Mouse (Mus musculus) testis, adult 2 months (tissue): ENCODE measurements at regions not wholly inside any gene's neighbourhood (a gene's known extent, or its start where the extent isn't known, plus 50 kb on each side); places are given as distances from the start of the nearest gene placed in this dataset.

Source experiments
- H3K27ac ChIP-seq: fragments of 200-500 bp; 2 replicates; pipeline ENCODE4 v1.5.1; 2012; ENCODE audit warnings: low read depth, low read length; ENCODE audit not compliant: control insufficient read depth, insufficient read depth
- H3K27me3 ChIP-seq: fragments of 200-500 bp; 2 replicates; pipeline ENCODE4 v1.6.1; 2012; ENCODE audit warnings: mild to moderate bottlenecking, low read length, moderate library complexity; ENCODE audit not compliant: control insufficient read depth, insufficient read depth
- H3K36me3 ChIP-seq: fragments of 200-500 bp; 2 replicates; pipeline ENCODE4 v1.6.1; 2012; ENCODE audit warnings: mild to moderate bottlenecking, low read length; ENCODE audit not compliant: control insufficient read depth, insufficient read depth
- H3K4me1 ChIP-seq: fragments of 200-500 bp; 2 replicates; pipeline ENCODE4 v1.6.1; 2012; ENCODE audit warnings: low read length; ENCODE audit not compliant: control insufficient read depth, insufficient read depth
- H3K4me3 ChIP-seq: fragments of 200-500 bp; 2 replicates; pipeline ENCODE4 v1.5.1; 2012; ENCODE audit warnings: low read depth, mild to moderate bottlenecking, low read length, moderate library complexity, mixed read lengths; ENCODE audit not compliant: control insufficient read depth
- CTCF ChIP-seq: fragments of 200-500 bp; IDR thresholded peaks from 2 replicates; pipeline ENCODE4 v1.5.1; 2012; ENCODE audit warnings: low read depth, mild to moderate bottlenecking, inconsistent platforms, low read length, moderate library complexity; ENCODE audit not compliant: control insufficient read depth, insufficient read depth, insufficient replicate concordance
- POLR2A ChIP-seq: fragments of 200-500 bp; IDR thresholded peaks from 2 replicates; pipeline ENCODE4 v1.6.1; 2012; ENCODE audit warnings: low read depth, mild to moderate bottlenecking, inconsistent platforms, low read length, moderate library complexity; ENCODE audit not compliant: control insufficient read depth

DNA sequence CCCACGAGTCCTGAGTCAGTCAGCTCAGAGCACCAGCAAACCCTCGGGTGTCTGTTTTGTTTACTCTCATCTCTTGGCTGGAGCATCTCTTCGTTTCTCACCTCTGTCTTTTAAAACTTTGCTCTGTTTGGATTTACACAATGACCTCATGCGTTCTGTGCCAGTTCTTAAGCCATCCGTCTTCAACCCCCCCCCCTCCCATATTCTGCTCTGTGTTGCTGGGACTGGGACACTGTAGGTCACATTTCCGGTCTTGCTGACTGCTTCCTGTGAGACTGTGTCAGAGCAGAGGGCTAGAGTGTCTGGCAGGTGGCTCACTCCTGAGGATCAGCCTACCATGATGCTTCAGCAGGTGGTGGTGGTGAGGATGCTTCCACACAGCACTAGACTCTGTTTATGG is 155.1 kb downstream of the Ppp4r2 start:
- Histone ChIP-seq H3K4me3 (no peak overlapping the region), H3K4me1 (no peaks in the 10 kb centered on the region), H3K27me3 (no peaks in the 10 kb centered on the region), H3K27ac (no peak overlapping the region), H3K36me3 (no peaks in the 10 kb centered on the region)
- TF ChIP-seq CTCF (no peak), POLR2A (no peak)

DNA sequence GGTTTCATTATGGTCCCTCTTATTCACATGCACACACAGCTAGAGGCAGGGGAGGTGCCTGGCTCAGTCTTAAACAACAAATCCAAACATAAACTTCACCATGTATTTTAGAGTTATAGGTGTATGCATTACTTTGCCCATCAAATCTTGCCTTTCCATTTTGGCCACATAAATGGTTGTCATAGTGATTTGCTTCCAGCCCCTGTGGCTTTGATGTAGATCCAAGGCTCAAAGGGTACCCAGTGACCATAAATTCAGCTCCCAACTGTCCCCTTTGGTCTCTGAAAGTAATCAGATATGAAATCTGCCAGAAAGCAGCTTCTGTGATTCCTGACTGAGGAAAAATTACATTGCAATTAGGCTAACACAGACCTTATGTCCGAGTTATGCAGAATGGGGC is 160.0 kb downstream of the Ppp4r2 start:
- TF ChIP-seq POLR2A (no peak), CTCF (no peak)
- no peaks in the 10 kb centered on the region for H3K4me1 ChIP-seq
- no peaks in the 10 kb centered on the region for H3K36me3 ChIP-seq
- no peaks in the 10 kb centered on the region for H3K27me3 ChIP-seq
- H3K27ac ChIP-seq: no peak overlapping the region
- H3K4me3 ChIP-seq: no peak overlapping the region

GRCm38 (mm10) chr6:100995874-100996560 is 162.6 kb downstream of the Ppp4r2 start:
- no peaks in the 10 kb centered on the region for H3K36me3 ChIP-seq
- no peak for TF ChIP-seq CTCF
- TF ChIP-seq POLR2A: no peak
- H3K27ac ChIP-seq: no peak overlapping the region
- no peaks in the 10 kb centered on the region for H3K4me1 ChIP-seq
- no peaks in the 10 kb centered on the region for H3K27me3 ChIP-seq
- no peak overlapping the region for H3K4me3 ChIP-seq

- Histone ChIP-seq H3K4me3 (no peak overlapping the region), H3K27me3 (no peaks in the 10 kb centered on the region), H3K36me3 (no peaks in the 10 kb centered on the region), H3K4me1 (no peaks in the 10 kb centered on the region), H3K27ac (no peak overlapping the region)
- no peak for TF ChIP-seq CTCF
- TF ChIP-seq POLR2A: no peak
Observed at GRCm38 (mm10) chr6:100998285-100998684, 164.9 kb downstream of the Ppp4r2 start.

GRCm38 (mm10) chr6:101003901-101004300 is 170.5 kb downstream of the Ppp4r2 start:
- TF ChIP-seq POLR2A: no peak
- no peak for TF ChIP-seq CTCF
- Histone ChIP-seq H3K4me1 (no peaks in the 10 kb centered on the region), H3K36me3 (no peaks in the 10 kb centered on the region), H3K4me3 (no peak overlapping the region), H3K27ac (no peak overlapping the region), H3K27me3 (no peaks in the 10 kb centered on the region)

DNA sequence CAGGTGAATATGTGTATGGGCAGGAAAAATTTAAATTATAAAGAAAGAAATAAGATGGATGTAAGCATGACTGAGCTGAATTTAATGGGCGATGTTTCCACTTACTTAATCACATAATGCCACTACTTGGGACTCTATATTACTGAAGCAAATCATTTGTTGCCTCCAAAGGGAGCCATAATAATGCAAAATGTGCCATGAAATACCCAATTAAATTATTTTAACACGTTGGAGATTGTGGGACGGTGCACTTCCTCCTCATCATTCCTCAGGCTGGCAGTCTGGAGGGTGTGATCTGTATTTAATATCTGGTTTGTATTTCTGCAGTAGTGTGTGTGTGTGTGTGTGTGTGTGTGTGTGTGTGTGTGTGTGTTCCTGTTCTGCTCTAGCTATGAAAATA is 188.2 kb downstream of the Ppp4r2 start:
- no peak overlapping the region for H3K4me3 ChIP-seq
- no peak for TF ChIP-seq POLR2A
- no peaks in the 10 kb centered on the region for H3K36me3 ChIP-seq
- no peak overlapping the region for H3K27ac ChIP-seq
- H3K4me1 ChIP-seq: no peaks in the 10 kb centered on the region
- H3K27me3 ChIP-seq: no peaks in the 10 kb centered on the region

GRCm38 (mm10) chr6:101025816-101026215 is 192.4 kb downstream of the Ppp4r2 start:
- no peaks in the 10 kb centered on the region for H3K27me3 ChIP-seq
- no peak overlapping the region for H3K27ac ChIP-seq
- no peaks in the 10 kb centered on the region for H3K36me3 ChIP-seq
- H3K4me1 ChIP-seq: no peaks in the 10 kb centered on the region
- H3K4me3 ChIP-seq: no peak overlapping the region
- TF ChIP-seq POLR2A (no peak), CTCF (no peak)

DNA sequence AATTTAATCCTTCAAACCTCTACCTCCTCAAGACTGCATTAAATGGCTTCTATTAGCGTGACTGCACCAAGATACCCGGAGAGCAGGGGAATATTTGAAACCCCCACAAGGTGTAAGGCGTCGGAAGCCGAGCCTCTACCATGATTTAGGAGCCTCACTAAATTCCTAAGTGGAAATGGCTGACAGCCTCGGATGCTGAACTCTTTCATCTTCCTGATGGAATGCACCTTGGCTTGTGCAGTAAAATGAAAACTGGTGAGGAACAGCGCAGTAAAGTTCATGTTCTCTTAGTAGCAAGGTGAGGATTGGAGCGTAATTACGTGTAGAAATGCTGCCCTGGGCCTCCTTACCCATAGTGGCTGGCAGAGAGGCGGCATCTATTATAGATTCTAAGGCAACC is 194.0 kb downstream of the Ppp4r2 start:
- H3K4me1 ChIP-seq: no peaks in the 10 kb centered on the region
- no peaks in the 10 kb centered on the region for H3K36me3 ChIP-seq
- no peak overlapping the region for H3K27ac ChIP-seq
- no peak overlapping the region for H3K4me3 ChIP-seq
- TF ChIP-seq POLR2A (no peak), CTCF (no peak)
- no peaks in the 10 kb centered on the region for H3K27me3 ChIP-seq

DNA sequence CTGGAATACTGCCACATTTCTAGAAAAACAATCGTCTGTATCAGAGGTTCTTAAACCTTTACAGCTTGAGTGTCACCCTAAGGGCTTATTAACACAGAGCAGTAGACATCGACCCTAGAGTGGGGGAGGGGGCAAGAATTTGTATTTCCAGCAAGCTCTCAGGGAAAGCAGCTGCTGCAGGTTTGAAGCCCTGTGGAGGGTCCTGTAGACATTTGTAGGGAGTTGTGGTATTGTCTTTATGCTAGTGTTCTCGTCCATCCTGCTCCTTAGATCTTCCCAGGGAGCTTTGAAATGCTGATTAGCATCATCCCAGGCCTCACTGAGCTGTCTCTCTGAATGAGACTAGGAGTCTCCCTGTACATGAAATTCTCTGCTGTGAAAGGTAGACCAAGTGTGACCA is 196.0 kb downstream of the Ppp4r2 start:
- Histone ChIP-seq H3K4me1 (no peaks in the 10 kb centered on the region), H3K4me3 (no peak overlapping the region), H3K27me3 (no peaks in the 10 kb centered on the region), H3K27ac (no peak overlapping the region), H3K36me3 (no peaks in the 10 kb centered on the region)
- TF ChIP-seq CTCF (no peak), POLR2A (no peak)
